Mouse (Mus musculus): ENCODE measurements around the gene 0610030E20Rik. TPM values are rescaled to one million over a fixed set of nuclear protein-coding genes. Genes with fewer than 3 reads are reported as not detected.

The 0610030E20Rik gene
- total RNA-seq (2023), result 10 to 100 TPM; 20.8 to 21.8 TPM

DNA sequence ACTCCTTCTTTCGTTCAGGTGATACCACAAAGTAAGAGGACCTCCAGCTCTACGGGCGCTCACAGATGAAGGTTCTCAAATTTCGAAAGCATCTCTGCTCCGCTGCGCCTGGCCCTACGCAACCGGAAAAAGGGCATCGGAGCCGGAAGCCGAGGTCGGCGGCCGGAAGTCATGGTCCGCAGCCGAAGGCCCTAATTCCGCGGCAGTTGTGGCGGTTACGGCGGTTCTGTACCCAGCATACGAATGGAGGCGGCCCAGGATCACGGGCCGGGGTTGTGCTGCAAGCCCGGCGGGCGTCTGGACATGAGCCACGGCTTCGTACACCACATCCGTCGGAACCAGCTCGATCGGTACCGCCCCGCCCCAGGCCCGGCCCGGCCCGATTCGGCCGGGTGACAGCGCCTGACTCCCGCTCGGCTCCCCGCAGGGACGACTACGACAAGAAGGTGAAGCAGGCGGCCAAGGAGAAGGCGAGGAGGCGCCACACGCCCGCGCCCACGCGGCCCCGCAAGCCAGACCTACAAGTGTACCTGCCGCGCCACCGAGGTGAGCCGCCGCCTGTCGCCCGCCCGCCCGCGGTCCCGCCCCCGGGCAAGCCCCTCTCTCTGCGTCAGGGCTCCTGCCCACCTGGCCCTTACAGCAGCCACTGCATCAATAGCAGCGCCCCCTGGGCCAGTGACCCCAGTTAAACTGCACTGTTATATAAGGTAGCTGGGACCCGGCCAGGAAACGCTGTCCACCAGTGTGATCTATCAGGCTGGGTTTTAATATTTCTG, at the start of gene 0610030E20Rik:
Gene 0610030E20Rik, plus strand, starts transcription at position 152 of the 776 bp plus-strand sequence.

DNA sequence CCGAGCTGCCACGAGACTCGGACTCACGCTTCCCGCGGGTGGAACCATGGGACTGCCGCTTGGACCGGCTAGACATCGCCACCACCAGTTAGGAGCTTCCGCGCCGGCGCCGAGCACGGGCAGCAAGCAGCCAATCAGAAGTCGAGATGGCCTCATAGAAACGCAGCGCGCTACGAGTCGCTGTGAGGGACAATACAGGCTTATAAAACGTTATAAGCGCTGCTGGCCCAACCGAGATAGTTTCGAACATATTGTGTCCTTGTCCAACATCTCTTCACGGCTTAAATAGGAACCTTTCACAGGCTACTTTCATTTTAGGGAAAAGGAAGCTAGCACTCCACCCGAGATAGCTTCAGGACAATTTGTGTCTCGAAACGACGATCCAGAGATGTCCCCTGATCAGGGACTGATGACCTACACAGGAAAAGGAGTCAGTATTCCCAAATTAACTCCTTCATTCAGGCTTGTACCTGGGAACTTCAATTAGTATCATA, 2.0 kb upstream of the 0610030E20Rik start, which contains the start of gene Usp39:
Gene Usp39, minus strand, starts transcription at position 111 of the 494 bp plus-strand sequence.

DNA sequence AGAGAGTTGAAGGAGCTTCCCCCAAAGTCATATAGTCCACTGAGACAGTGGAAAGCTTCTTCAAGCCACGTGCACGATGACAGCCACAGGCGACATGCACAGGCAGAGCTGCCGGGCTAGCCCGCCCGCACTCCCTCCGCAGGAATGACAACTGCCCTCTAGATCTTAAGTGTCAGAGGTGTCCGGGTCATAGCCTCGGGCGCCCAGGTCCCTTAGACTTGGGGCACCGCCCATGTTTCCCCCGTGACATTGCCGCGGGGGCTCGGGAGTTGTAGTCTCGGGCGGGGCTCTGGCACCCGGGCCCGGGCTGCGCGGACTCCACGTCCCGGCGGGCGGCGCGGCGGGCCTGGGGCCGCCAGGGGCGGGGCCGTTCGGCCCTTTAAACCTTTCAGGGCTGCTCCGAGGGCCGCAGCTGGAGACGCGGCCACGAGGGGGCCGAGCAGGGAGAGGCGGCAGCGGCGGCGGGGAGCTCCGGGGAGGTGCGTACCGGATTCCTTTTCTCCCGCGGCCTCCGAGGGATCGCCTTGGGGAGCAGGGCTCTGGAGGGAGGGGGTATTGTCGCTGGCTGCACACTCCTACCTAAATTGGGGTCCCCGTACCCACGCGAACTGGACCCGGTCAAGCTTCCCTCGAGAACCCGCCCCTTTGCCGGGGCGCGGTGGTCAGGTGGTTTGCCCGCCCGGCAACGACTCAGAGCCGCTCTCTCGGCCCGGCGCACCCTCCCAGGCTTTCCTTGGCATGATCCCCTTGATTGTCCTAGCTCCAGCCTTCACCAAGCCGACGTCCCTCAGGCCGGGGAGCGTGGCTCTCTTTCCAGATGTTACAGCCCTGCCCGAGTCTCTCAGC, 8.2 kb downstream of the 0610030E20Rik start, which contains the start of gene Tmem150a:
Gene Tmem150a, plus strand, starts transcription at position 382 of the 846 bp plus-strand sequence.

DNA sequence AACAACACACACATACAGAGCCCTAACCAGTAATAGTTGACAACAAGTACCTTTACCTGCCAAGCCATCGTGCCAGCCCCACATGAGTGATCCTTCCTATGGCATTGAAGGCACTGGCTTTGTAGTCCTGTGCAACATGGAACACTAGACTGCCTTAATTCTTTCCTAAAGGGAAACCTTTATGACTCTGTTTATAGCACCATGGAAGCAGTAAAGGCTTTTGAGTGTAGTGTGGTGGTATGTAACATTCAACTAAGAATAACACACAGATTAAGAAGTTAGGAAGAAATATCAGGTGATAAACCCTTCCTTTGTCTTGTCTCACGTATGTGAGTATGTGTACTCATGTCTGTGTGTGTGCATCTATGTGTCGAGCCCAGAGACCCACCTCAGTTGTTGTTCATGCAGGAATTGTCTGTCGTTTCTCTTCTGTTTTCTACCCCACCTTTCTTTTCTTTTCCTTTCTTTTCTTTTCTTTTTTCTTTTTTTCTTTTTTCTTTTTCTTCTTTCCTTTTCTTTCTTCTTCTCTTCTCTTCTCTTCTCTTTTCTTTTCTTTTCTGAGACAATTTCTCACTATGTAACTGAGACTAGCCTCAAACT, 19.8 kb downstream of the 0610030E20Rik start, which contains the start of gene Rnf181:
Gene Rnf181, minus strand, starts transcription at position 113 of the 600 bp plus-strand sequence.

DNA sequence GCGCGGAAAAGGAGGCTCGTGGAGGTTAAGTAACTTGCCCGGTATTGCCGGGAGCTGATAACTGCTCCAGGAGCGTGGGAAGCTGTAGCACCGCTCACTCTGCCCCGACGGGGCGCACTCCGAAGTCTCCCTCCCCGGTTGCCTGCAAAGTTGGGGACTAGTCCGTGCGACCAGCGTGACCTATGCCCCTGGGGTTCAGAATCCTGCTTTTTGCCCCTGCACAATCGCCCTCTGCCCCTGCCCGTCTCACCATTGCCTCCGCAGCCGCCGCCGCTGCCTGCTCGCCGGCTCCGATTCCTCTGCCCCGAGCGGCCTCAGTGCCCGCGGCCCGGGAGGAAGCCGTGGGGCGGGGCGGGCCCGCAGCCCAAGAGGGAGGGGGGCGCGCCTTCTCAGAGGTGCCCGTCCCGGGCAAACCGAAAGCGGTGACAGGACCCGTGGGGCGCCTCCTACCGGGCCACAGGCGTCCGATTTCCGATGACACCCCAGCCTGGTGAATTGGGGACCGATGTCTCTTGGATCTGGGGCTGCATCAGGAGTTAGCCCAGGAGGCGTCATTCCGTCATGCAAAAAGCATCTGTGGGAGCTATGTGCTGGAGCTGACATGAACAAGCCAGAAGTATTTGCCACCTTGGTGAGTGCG, 33.1 kb downstream of the 0610030E20Rik start, which contains the start of gene Vamp5:
Gene Vamp5, minus strand, starts transcription at position 338 of the 640 bp plus-strand sequence.

DNA sequence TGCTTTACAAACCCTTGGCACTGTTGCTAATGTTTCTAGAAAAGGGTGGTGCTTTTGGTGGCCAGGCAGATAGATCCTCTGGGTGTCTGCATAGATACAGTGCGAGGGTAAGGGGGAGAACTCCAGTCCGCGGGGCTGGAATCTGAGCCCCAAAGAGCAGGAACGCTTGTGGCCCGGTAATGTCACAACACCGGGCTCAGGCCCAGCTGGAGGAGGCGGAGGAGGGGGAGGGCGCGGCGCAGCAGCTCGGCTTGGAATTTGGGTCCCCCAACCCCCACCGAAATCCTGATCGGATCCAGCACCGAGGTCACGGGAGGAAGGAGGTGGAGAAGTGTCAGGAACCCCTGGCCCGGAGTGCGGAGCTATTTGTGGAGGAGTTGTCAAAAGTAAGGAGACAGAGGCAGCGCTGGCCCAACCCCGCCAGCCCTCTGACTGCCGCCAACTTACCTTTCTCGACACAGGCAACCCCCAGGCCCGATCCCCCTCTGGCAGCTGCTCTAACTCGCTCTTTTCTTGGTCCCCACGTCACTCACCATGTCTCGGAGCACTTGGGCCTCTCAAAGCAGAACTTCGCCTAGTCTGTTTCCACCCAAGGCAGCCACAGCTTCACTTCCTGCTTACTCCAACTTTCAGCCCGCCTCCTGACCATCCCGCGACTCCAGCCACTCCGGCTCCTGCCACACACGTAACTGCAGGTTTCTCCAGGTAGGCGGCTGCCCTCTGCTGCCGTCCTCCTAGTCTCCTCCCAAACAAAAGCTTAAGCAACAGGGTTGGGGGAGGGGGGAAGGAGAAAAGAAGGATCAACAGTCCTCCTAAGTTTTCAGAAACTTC, 43.0 kb downstream of the 0610030E20Rik start, which contains the start of gene Vamp8:
Gene Vamp8, minus strand, starts transcription at position 763 of the 831 bp plus-strand sequence.

Other genes starting within 250 kb of the 0610030E20Rik start
- gene St3gal5, start 249.7 kb upstream of the 0610030E20Rik start, total RNA-seq (2023), result 10 to 100 TPM; 14.9 to 20.0 TPM
- under 1 TPM in 1 of 2 experiments, not detected in 1; 0.36 TPM for gene Atoh8, start 111.7 kb upstream of the 0610030E20Rik start, total RNA-seq (2023)
- gene Sftpb, start 42.7 kb upstream of the 0610030E20Rik start, total RNA-seq (2023), result not detected
- gene Usp39, start 2.1 kb upstream of the 0610030E20Rik start, total RNA-seq (2023), result 10 to 100 TPM; 32.3 to 33.0 TPM
- 1 to 10 TPM in 1 of 2 experiments, under 1 TPM in 1; 0.73 to 1.1 TPM for gene Tmem150a, start 8.1 kb downstream of the 0610030E20Rik start, total RNA-seq (2023)
- 10 to 100 TPM; 59.7 to 69.4 TPM for gene Rnf181, start 19.6 kb downstream of the 0610030E20Rik start, total RNA-seq (2023)
- 10 to 100 TPM; 22.0 to 32.9 TPM for gene Vamp5, start 33.2 kb downstream of the 0610030E20Rik start, total RNA-seq (2023)
- gene Vamp8, start 43.4 kb downstream of the 0610030E20Rik start, total RNA-seq (2023), result 100 to 1,000 TPM; 201 to 211 TPM
- gene Ggcx, start 67.0 kb downstream of the 0610030E20Rik start, total RNA-seq (2023), result 10 to 100 TPM; 14.1 to 18.7 TPM
- 100 to 1,000 TPM; 204 to 208 TPM for gene Mat2a, start 92.2 kb downstream of the 0610030E20Rik start, total RNA-seq (2023)
- gene Sh2d6, start 174.4 kb downstream of the 0610030E20Rik start, total RNA-seq (2023), result under 1 TPM in 1 of 2 experiments, not detected in 1; 0.39 TPM
- 100 to 1,000 TPM; 179 to 182 TPM for gene Capg, start 197.1 kb downstream of the 0610030E20Rik start, total RNA-seq (2023)